Mouse (Mus musculus): Measurements from ENCODE around the gene Slc35f3. TPM values are rescaled to one million over a fixed set of nuclear protein-coding genes. Genes with fewer than 3 reads are reported as not detected.
A peak's percentile ranks its signal among the peaks of the same experiment; 100 is the strongest.

Slc35f3 gene
- polyA plus RNA-seq, 1 experiment from 2014 or later: 5.3 TPM

GRCm38 (mm10) chr8:126420834-126421233 lies 122.5 kb downstream of the Slc35f3 start:
- Histone ChIP-seq H3K4me2 (no peak overlapping the region), H3K36me3 (peaks cover 8% of the 10 kb centered on the region), H3K4me1 (peaks cover 23% of the 10 kb centered on the region), H3K27ac (replicated peaks) (no peak overlapping the region), H3K9me3 (replicated peaks) (no peaks in the 10 kb centered on the region), H3K27me3 (replicated peaks) (no peaks in the 10 kb centered on the region), H3K9ac (replicated peaks) (no peak overlapping the region), H3K4me3 (replicated peaks) (no peak overlapping the region)
- no peak for ATAC-seq (ENCODE audit: low FRiP score)
- WGBS: 84% methylated on average over 3 of the region's 3 CpGs

GRCm38 (mm10) chr8:126422174-126422919 lies 124.0 kb downstream of the Slc35f3 start, which contains the start of gene Coa6:
TSS of gene Coa6 (plus strand) at chr8:126422515.
- Histone ChIP-seq H3K36me3 (peaks cover 23% of the 10 kb centered on the region), H3K4me3 (replicated peaks) (peak within 1 kb of the TSS; percentile 94), H3K27ac (replicated peaks) (peak within 1 kb of the TSS; percentile 90), H3K9me3 (replicated peaks) (no peaks in the 10 kb centered on the region), H3K27me3 (replicated peaks) (no peaks in the 10 kb centered on the region), H3K4me1 (peaks cover 23% of the 10 kb centered on the region), H3K4me2 (peak within 1 kb of the TSS; percentile 86), H3K9ac (replicated peaks) (peak within 1 kb of the TSS; percentile 95)
- under 1% methylated on average over 61 of the region's 61 CpGs for WGBS
- peak; percentile 98 for ATAC-seq (ENCODE audit: low FRiP score)

GRCm38 (mm10) chr8:126422920-126423300 lies 124.6 kb downstream of the Slc35f3 start:
- peak overlapping the region; percentile 94 for H3K4me3 ChIP-seq (replicated peaks)
- H3K4me1 ChIP-seq: peaks cover 23% of the 10 kb centered on the region
- H3K9me3 ChIP-seq (replicated peaks): no peaks in the 10 kb centered on the region
- peak overlapping the region; percentile 86 for H3K4me2 ChIP-seq
- H3K27ac ChIP-seq (replicated peaks): peak overlapping the region; percentile 90
- ATAC-seq (ENCODE audit: low FRiP score): peak; percentile 73
- 6% methylated on average over 9 of the region's 9 CpGs for WGBS
- H3K9ac ChIP-seq (replicated peaks): peak overlapping the region; percentile 95
- peaks cover 29% of the 10 kb centered on the region for H3K36me3 ChIP-seq
- no peaks in the 10 kb centered on the region for H3K27me3 ChIP-seq (replicated peaks)

- ATAC-seq (ENCODE audit: low FRiP score): no peak
- Histone ChIP-seq H3K4me3 (replicated peaks) (no peak overlapping the region), H3K36me3 (peaks cover 41% of the 10 kb centered on the region), H3K9me3 (replicated peaks) (no peaks in the 10 kb centered on the region), H3K4me1 (peaks cover 23% of the 10 kb centered on the region), H3K4me2 (no peak overlapping the region), H3K27me3 (replicated peaks) (no peaks in the 10 kb centered on the region), H3K27ac (replicated peaks) (no peak overlapping the region), H3K9ac (replicated peaks) (no peak overlapping the region)
- 87% methylated on average over 4 of the region's 4 CpGs for WGBS
Observed at GRCm38 (mm10) chr8:126424163-126424562, 125.8 kb downstream of the Slc35f3 start.

GRCm38 (mm10) chr8:126424946-126425345 lies 126.6 kb downstream of the Slc35f3 start:
- 72% methylated on average over 1 of the region's 1 CpGs for WGBS
- no peak overlapping the region for H3K4me3 ChIP-seq (replicated peaks)
- H3K36me3 ChIP-seq: peaks cover 49% of the 10 kb centered on the region
- H3K4me1 ChIP-seq: peaks cover 23% of the 10 kb centered on the region
- H3K9ac ChIP-seq (replicated peaks): no peak overlapping the region
- H3K27me3 ChIP-seq (replicated peaks): no peaks in the 10 kb centered on the region
- no peaks in the 10 kb centered on the region for H3K9me3 ChIP-seq (replicated peaks)
- no peak overlapping the region for H3K4me2 ChIP-seq
- no peak for ATAC-seq (ENCODE audit: low FRiP score)
- no peak overlapping the region for H3K27ac ChIP-seq (replicated peaks)

GRCm38 (mm10) chr8:126429635-126430034 lies 131.3 kb downstream of the Slc35f3 start:
- H3K27ac ChIP-seq (replicated peaks): no peak overlapping the region
- no peaks in the 10 kb centered on the region for H3K9me3 ChIP-seq (replicated peaks)
- 95% methylated on average over 5 of the region's 5 CpGs for WGBS
- no peak overlapping the region for H3K4me3 ChIP-seq (replicated peaks)
- no peak overlapping the region for H3K9ac ChIP-seq (replicated peaks)
- H3K4me1 ChIP-seq: no peaks in the 10 kb centered on the region
- no peak overlapping the region for H3K4me2 ChIP-seq
- H3K36me3 ChIP-seq: peaks cover 82% of the 10 kb centered on the region
- H3K27me3 ChIP-seq (replicated peaks): no peaks in the 10 kb centered on the region
- ATAC-seq (ENCODE audit: low FRiP score): no peak

GRCm38 (mm10) chr8:126433827-126434226 lies 135.5 kb downstream of the Slc35f3 start:
- Histone ChIP-seq H3K36me3 (peaks cover 81% of the 10 kb centered on the region), H3K4me3 (replicated peaks) (no peak overlapping the region), H3K9ac (replicated peaks) (no peak overlapping the region), H3K4me1 (no peaks in the 10 kb centered on the region), H3K4me2 (no peak overlapping the region), H3K9me3 (replicated peaks) (no peaks in the 10 kb centered on the region), H3K27me3 (replicated peaks) (no peaks in the 10 kb centered on the region), H3K27ac (replicated peaks) (no peak overlapping the region)
- WGBS: 88% methylated on average over 7 of the region's 7 CpGs
- no peak for ATAC-seq (ENCODE audit: low FRiP score)

- 73% methylated on average over 2 of the region's 2 CpGs for WGBS
- Histone ChIP-seq H3K9me3 (replicated peaks) (no peaks in the 10 kb centered on the region), H3K9ac (replicated peaks) (no peak overlapping the region), H3K4me1 (no peaks in the 10 kb centered on the region), H3K36me3 (peaks cover 64% of the 10 kb centered on the region), H3K27me3 (replicated peaks) (no peaks in the 10 kb centered on the region), H3K4me3 (replicated peaks) (no peak overlapping the region), H3K4me2 (no peak overlapping the region), H3K27ac (replicated peaks) (no peak overlapping the region)
- no peak for ATAC-seq (ENCODE audit: low FRiP score)
Observed at GRCm38 (mm10) chr8:126438937-126439336, 140.6 kb downstream of the Slc35f3 start.

Other genes starting within 250 kb of the Slc35f3 start
- 46.8 and 51.9 TPM in 2 replicates for gene Coa6, start 124.0 kb downstream of the Slc35f3 start, polyA plus RNA-seq (2015; fragmentation: Nextera tagmentation; extraction: Ambion mirVana)
- gene Tarbp1, start 176.5 kb downstream of the Slc35f3 start, polyA plus RNA-seq (2015; fragmentation: Nextera tagmentation; extraction: Ambion mirVana): 1.6 and 2.0 TPM in 2 replicates

Data from neural tube, embryonic 15.5 days (tissue).